Mouse (Mus musculus): ENCODE results near the gene Kat7. TPM values are rescaled to one million over a fixed set of nuclear protein-coding genes. Genes with fewer than 3 reads are reported as not detected.
A peak's percentile ranks its signal among the peaks of the same experiment; 100 is the strongest.

The Kat7 gene
- total RNA-seq (2014; rRNA removed; ENCODE audit: low replicate concordance): 54.7 and 85.6 TPM in 2 replicates
- polyA plus RNA-seq (2015; fragmentation: Nextera tagmentation; extraction: Ambion mirVana): 28.5 and 29.9 TPM in 2 replicates

- DNase-seq (ENCODE audit: low spot score) (peak; percentile 99), ATAC-seq (ENCODE audit: insufficient read depth, low read depth) (peak; percentile 91)
- no peaks in the 10 kb centered on the region for H3K9me3 ChIP-seq (replicated peaks; ENCODE audit: control insufficient read depth, low read length)
- H3K9ac ChIP-seq (replicated peaks; ENCODE audit: low read depth, low read length): peak within 1 kb of the TSS; percentile 80
- H3K4me3 ChIP-seq (ENCODE audit: low read depth, low read length): peak within 1 kb of the TSS; percentile 74
- peaks cover 14% of the 10 kb centered on the region for H3K4me1 ChIP-seq (ENCODE audit: control insufficient read depth, insufficient read depth)
- WGBS: under 1% methylated on average over 42 of the region's 42 CpGs
- peaks cover 9% of the 10 kb centered on the region; the same call in 1 of the 2 replicates for H3K36me3 ChIP-seq (replicated peaks; ENCODE audit: control insufficient read depth, insufficient read depth, low read length)
- TF ChIP-seq CTCF (IDR thresholded peaks at IDR 0.05; ENCODE audit: low read depth) (no peak), EP300 (IDR thresholded peaks at IDR 0.05; ENCODE audit: low read depth) (peak; percentile 30; the same call in 1 of the 2 replicates)
- no peaks in the 10 kb centered on the region for H3K27me3 ChIP-seq (ENCODE audit: control insufficient read depth, insufficient read depth, low read length)
- peak within 1 kb of the TSS; percentile 97 for H3K27ac ChIP-seq (ENCODE audit: low read depth)
- H3K4me2 ChIP-seq (ENCODE audit: low read depth, low read length): peak within 1 kb of the TSS; percentile 75
Observed at GRCm38 (mm10) chr11:95310007-95310647, at the start of gene Kat7. Gene Kat7 (minus strand): TSS chr11:95310246.

- H3K9me3 ChIP-seq (replicated peaks; ENCODE audit: control insufficient read depth, low read length): no peaks in the 10 kb centered on the region
- WGBS: 50% methylated on average over 3 of the region's 3 CpGs
- no peak overlapping the region for H3K4me3 ChIP-seq (ENCODE audit: low read depth, low read length)
- no peak overlapping the region for H3K27ac ChIP-seq (ENCODE audit: low read depth)
- no peaks in the 10 kb centered on the region for H3K27me3 ChIP-seq (ENCODE audit: control insufficient read depth, insufficient read depth, low read length)
- ATAC-seq (ENCODE audit: insufficient read depth, low read depth): no peak
- no peak for TF ChIP-seq CTCF (IDR thresholded peaks at IDR 0.05; ENCODE audit: low read depth)
- TF ChIP-seq EP300 (IDR thresholded peaks at IDR 0.05; ENCODE audit: low read depth): no peak
- H3K4me1 ChIP-seq (ENCODE audit: control insufficient read depth, insufficient read depth): peaks cover 19% of the 10 kb centered on the region
- H3K4me2 ChIP-seq (ENCODE audit: low read depth, low read length): no peak overlapping the region
- DNase-seq (ENCODE audit: low spot score): no peak
- H3K36me3 ChIP-seq (replicated peaks; ENCODE audit: control insufficient read depth, insufficient read depth, low read length): no peaks in the 10 kb centered on the region
- no peak overlapping the region for H3K9ac ChIP-seq (replicated peaks; ENCODE audit: low read depth, low read length)
Observed at GRCm38 (mm10) chr11:95358263-95358662, 48.2 kb upstream of the Kat7 start.

- TF ChIP-seq CTCF (IDR thresholded peaks at IDR 0.05; ENCODE audit: low read depth) (no peak), EP300 (IDR thresholded peaks at IDR 0.05; ENCODE audit: low read depth) (no peak)
- no peaks in the 10 kb centered on the region for H3K27me3 ChIP-seq (ENCODE audit: control insufficient read depth, insufficient read depth, low read length)
- 44% methylated on average over 17 of the region's 17 CpGs for WGBS
- DNase-seq (ENCODE audit: low spot score) (no peak), ATAC-seq (ENCODE audit: insufficient read depth, low read depth) (peak; percentile 66)
- H3K9ac ChIP-seq (replicated peaks; ENCODE audit: low read depth, low read length): no peak overlapping the region
- no peak overlapping the region for H3K4me3 ChIP-seq (ENCODE audit: low read depth, low read length)
- H3K4me1 ChIP-seq (ENCODE audit: control insufficient read depth, insufficient read depth): peaks cover 19% of the 10 kb centered on the region
- H3K4me2 ChIP-seq (ENCODE audit: low read depth, low read length): no peak overlapping the region; the same call in 1 of the 2 replicates
- no peaks in the 10 kb centered on the region for H3K9me3 ChIP-seq (replicated peaks; ENCODE audit: control insufficient read depth, low read length)
- H3K36me3 ChIP-seq (replicated peaks; ENCODE audit: control insufficient read depth, insufficient read depth, low read length): no peaks in the 10 kb centered on the region
- peak overlapping the region; percentile 22; the same call in 1 of the 2 replicates for H3K27ac ChIP-seq (ENCODE audit: low read depth)
Observed at GRCm38 (mm10) chr11:95356469-95357273, 46.6 kb upstream of the Kat7 start.

- ATAC-seq (ENCODE audit: insufficient read depth, low read depth) (no peak), DNase-seq (ENCODE audit: low spot score) (no peak)
- Histone ChIP-seq H3K27ac (ENCODE audit: low read depth) (peak overlapping the region; percentile 22; the same call in 1 of the 2 replicates), H3K9me3 (replicated peaks; ENCODE audit: control insufficient read depth, low read length) (no peaks in the 10 kb centered on the region), H3K4me2 (ENCODE audit: low read depth, low read length) (no peak overlapping the region; the same call in 1 of the 2 replicates), H3K36me3 (replicated peaks; ENCODE audit: control insufficient read depth, insufficient read depth, low read length) (no peaks in the 10 kb centered on the region), H3K4me3 (ENCODE audit: low read depth, low read length) (no peak overlapping the region), H3K9ac (replicated peaks; ENCODE audit: low read depth, low read length) (no peak overlapping the region), H3K4me1 (ENCODE audit: control insufficient read depth, insufficient read depth) (peaks cover 19% of the 10 kb centered on the region), H3K27me3 (ENCODE audit: control insufficient read depth, insufficient read depth, low read length) (no peaks in the 10 kb centered on the region)
- WGBS: 76% methylated on average over 7 of the region's 7 CpGs
- TF ChIP-seq EP300 (IDR thresholded peaks at IDR 0.05; ENCODE audit: low read depth) (no peak), CTCF (IDR thresholded peaks at IDR 0.05; ENCODE audit: low read depth) (no peak)
Observed at GRCm38 (mm10) chr11:95356039-95356438, 46.0 kb upstream of the Kat7 start.

- DNase-seq (ENCODE audit: low spot score) (no peak), ATAC-seq (ENCODE audit: insufficient read depth, low read depth) (no peak)
- peaks cover 19% of the 10 kb centered on the region for H3K4me1 ChIP-seq (ENCODE audit: control insufficient read depth, insufficient read depth)
- peak overlapping the region; percentile 29; the same call in 1 of the 2 replicates for H3K9ac ChIP-seq (replicated peaks; ENCODE audit: low read depth, low read length)
- no peaks in the 10 kb centered on the region for H3K36me3 ChIP-seq (replicated peaks; ENCODE audit: control insufficient read depth, insufficient read depth, low read length)
- WGBS: 85% methylated on average over 5 of the region's 5 CpGs
- H3K4me2 ChIP-seq (ENCODE audit: low read depth, low read length): peak overlapping the region; percentile 30; the same call in 1 of the 2 replicates
- H3K4me3 ChIP-seq (ENCODE audit: low read depth, low read length): no peak overlapping the region
- no peaks in the 10 kb centered on the region for H3K27me3 ChIP-seq (ENCODE audit: control insufficient read depth, insufficient read depth, low read length)
- TF ChIP-seq CTCF (IDR thresholded peaks at IDR 0.05; ENCODE audit: low read depth): no peak
- TF ChIP-seq EP300 (IDR thresholded peaks at IDR 0.05; ENCODE audit: low read depth): no peak
- no peaks in the 10 kb centered on the region for H3K9me3 ChIP-seq (replicated peaks; ENCODE audit: control insufficient read depth, low read length)
- peak overlapping the region; percentile 35; the same call in 1 of the 2 replicates for H3K27ac ChIP-seq (ENCODE audit: low read depth)
Observed at GRCm38 (mm10) chr11:95355661-95356011, 45.6 kb upstream of the Kat7 start.
